Mouse (Mus musculus) B cell, adult 2 months (primary cell): ENCODE measurements around the gene Atp1a2.

Experiments used
- DNase-seq, 2 experiments: peaks; one replicate each; pipeline ENCODE4 v3.0.0; 2022

The Atp1a2 gene

GRCm38 (mm10) chr1:172302851-172303250 lies 5.0 kb upstream of the Atp1a2 start:
- DNase-seq = no peak

DNA sequence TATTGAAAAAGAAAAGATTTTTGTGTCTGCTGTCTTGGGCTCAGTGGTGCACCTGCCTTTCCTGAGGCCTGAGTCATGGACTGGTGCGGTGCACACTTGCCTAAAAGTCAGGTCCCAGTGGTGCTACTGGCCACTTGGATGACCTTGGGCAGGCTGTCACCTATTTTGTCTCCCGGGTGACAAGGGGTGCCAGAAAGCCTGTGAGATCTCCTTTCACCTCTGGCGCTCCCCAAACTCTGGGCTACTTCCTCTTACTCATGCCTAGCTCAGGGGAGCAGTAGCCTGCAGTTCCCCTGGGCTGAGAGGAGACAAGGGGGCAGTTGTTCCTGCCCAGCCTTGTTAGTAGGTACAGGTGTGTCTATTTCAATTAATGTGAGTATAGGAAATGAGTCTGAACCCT lies 4.4 kb upstream of the Atp1a2 start:
- peak; percentile 20 to 21 for DNase-seq

DNA sequence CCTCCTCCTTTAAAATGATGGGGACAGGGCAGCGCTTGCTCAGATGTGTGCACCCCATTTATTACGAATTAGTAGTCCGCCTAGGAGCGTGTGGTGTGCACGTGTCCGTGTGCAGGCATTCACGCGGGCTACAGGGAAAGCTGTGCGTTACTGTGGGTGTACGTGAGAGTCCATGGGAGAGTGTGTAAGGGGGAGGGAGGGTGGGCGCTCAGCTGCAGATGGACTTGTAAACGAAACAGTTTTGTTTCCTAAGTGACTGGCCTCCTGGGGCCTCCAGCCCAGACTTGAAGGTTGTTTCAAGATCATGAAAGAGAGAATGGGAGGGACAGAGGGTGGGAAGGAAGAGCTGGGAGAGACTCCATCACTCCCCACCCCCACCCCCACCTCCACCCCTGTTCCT lies 3.3 kb upstream of the Atp1a2 start:
- DNase-seq = no peak

DNA sequence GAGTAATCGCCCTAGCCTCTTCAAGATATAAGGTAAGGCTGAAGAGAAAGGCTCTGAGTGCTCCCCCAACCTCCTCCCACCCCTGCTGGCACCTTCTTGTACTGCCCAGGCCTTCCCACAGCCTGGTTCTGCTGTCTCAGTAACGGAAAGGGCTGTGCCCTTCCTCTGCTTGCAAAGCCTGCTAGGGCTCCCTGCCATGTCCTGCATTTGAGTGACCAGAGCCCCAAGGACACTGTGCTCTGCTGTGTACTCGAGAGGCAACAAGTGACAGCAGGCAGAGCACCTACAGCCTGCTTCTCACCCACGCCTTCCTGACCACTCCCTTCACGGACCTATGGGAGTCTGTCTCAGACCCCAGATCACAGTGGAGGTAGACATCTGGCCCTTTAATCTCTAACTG lies 2.4 kb upstream of the Atp1a2 start:
- DNase-seq = no peak

GRCm38 (mm10) chr1:172299528-172299927 lies 1.7 kb upstream of the Atp1a2 start:
- DNase-seq = no peak

GRCm38 (mm10) chr1:172296816-172297510 lies 901 bp downstream of the Atp1a2 start:
- DNase-seq = no peak

DNA sequence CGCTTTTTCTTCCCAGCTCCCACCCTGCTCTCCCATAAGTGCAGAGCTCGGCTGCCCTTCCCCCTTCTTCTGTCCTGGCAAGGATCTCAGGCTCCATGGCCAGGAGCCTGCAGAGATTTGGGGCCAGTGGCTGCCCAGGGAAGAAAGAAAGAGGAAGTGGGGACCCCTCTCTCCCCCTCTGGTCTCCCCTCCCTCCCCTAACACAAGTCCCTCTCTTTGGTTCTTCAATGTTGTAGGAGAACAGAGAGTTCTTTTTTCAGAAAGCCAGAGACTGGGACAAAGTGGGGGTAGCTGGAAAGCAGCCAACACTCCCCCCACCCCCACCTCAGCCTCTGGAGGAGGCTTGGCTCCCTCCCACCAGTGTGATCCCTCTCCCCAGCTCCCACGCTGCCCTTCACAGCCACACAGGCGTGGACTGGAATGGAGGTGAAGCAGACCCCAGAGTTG lies 2.1 kb downstream of the Atp1a2 start:
- no peak for DNase-seq

DNA sequence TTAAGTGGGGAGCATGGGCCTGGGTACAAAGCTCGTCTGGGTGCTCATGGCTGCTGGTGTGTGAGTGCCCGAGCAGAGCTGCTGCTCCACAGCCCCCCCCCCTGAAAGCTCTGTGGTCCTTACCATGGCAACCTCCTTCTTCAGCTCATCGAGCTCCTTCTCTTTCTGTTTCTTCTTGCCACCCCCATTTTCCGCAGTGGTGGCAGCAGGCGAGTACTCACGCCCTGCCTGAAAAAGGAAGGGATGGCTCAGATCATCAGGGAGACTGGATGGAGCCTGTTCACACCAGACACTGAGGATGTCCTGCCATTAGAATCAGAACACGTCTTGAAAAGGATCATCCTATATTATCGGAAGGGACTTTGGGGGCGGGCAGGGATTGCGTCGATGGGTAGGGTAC lies 4.4 kb downstream of the Atp1a2 start:
- no peak for DNase-seq

DNA sequence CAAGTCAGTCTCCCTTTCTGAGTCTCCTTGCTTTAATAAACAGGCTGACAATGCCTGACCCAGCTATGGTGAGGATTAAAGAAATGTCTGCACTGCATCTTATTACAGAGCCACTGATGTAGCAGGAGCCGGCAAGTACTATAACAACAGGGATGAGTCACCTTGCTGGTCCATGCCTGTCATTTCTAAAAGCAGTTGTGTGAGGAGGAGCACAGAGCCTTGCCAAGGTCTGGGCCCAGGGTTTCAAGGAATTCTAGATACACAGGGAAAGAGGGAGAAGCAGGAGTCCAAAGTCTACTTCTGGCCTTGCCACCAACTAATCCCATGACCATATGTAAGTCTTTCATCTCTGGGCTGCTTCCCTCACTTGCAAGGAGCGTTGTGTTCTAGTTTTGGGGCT lies 5.0 kb downstream of the Atp1a2 start:
- no peak for DNase-seq

- DNase-seq = no peak
Observed at GRCm38 (mm10) chr1:172289617-172289946, 8.3 kb downstream of the Atp1a2 start.

DNA sequence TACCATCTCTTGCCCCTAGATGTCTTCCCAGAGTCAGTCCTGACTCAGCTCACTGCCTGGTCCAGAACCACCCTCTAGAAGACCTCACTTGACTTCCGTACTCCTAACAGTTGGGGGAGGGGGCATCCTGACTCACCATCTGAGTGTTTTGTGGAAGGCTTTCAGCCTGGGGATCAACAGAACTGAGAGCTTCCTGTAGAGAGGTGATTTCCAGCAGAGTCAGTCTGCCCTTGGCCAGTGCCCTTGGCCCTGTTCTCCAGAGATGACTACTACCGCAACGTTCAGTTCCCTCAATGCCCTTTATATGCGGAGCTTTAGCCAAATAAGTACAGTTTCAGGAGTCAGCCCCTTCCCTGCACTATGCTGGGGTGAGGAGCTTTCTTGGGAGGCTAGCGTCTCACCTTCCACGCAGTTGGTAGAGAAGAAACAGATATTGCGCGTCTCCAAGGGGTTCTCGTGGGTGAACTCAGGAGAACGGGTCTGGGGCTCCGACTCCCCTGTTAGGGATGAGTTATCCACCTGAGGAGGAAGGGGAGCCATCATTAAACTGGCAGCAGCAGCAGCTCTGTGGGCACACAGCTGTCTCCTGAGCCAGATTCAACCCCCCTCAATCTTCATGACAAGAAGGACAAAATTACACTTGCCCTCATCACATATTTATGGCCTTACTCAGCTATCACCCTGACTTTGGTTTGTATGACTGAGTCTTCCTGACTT lies 8.8 kb downstream of the Atp1a2 start:
- DNase-seq = no peak

GRCm38 (mm10) chr1:172286740-172287139 lies 11.1 kb downstream of the Atp1a2 start:
- DNase-seq = no peak

DNA sequence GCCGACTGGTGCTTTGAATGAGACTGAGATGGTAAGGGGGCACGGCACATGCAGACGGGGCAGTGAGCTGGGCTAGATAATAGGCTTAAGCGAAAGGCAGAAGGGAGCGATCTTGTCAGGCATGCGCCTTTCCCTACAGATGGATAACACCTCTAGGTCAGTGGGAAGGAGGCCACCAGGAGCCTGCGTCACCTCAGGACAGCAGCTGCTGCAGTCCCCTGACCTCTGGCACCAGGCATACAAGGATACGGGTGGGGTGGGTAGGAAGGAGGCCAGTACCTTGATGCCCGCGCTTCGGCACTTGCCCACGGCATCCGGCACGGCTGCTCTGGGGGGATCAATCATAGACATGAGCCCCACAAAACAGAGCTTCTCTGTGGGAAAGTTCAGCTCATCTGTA lies 13.6 kb downstream of the Atp1a2 start:
- DNase-seq = no peak

- DNase-seq = no peak
Observed at GRCm38 (mm10) chr1:172283073-172283472, 14.8 kb downstream of the Atp1a2 start.

GRCm38 (mm10) chr1:172281522-172282254 lies 16.2 kb downstream of the Atp1a2 start:
- no peak for DNase-seq

DNA sequence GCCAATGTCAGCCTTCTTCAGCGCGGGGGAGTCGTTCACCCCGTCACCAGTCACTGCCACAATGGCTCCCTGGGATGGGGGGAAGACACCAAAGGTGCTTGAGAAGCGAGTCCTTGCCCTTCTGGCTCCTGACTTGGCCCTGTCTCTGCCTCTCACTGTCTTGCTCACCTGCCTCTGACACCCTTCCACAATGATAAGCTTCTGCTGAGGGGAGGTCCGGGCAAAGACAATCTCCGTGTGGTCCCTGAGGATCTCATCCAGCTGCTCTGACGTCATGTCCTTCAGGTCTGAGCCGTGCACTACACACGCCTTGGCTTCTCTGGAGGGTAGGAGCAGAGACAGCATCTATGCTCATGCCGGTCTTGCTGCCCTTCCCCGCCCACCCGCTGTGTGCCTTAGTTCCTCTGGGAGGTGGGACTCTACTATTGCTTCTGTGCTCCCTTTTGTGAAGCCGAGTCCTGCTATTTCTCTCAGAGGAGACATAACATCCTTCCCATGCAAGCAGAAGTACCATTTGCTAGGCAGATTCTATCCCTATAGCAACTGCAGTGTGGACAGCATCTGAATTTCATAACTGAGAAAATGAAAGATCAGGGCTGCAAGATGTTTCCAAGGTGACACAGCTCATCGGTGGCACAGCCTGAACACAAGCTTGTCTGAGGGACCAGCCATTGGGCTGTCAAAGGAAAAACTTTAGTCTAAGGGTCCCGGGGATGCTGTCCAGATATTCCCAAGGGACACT lies 17.9 kb downstream of the Atp1a2 start:
- no peak for DNase-seq

- DNase-seq = no peak
Observed at GRCm38 (mm10) chr1:172278328-172278727, 19.5 kb downstream of the Atp1a2 start.

DNA sequence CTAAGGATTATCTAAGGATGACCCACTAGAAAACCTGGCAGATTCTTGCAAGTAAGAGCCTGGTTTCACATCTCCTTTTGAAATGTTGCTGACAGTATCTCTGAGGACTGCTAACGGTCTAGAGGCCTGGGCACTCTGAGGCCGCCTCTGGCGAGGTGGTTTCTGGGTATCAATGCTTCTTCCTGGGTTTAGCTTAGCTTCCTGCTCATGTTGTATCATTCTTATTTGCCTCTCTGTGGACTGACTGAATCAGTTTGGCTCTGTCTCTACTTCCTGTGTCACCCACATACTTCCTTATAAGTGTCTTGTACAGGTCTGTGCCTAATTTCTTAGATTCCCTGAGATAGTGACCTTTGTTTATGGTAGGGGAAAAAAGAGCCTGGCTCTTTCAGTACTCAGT lies 20.7 kb downstream of the Atp1a2 start:
- DNase-seq = peak; percentile 73 to 77

- DNase-seq = no peak
Observed at GRCm38 (mm10) chr1:172274547-172274946, 23.3 kb downstream of the Atp1a2 start.

DNA sequence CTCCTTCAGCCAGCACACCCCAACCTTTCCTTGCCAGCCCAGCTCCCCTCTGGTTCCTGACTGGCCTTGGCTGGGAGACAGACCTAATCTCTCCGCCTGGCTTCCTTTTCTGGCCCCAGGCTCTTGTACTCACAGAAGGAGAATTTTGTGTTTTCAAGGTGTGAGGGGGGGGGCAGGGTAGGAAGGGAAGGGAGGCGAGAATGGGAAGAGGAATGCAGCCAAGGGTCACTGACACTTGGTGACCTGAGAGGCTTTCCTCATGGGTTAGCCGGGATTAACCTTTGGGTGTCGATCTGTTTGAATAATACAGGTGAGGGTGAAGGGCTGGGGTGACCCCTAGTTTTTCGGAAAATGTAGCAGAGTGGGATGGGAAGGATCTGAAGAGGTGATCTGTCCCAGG lies 23.7 kb downstream of the Atp1a2 start:
- DNase-seq = no peak

DNA sequence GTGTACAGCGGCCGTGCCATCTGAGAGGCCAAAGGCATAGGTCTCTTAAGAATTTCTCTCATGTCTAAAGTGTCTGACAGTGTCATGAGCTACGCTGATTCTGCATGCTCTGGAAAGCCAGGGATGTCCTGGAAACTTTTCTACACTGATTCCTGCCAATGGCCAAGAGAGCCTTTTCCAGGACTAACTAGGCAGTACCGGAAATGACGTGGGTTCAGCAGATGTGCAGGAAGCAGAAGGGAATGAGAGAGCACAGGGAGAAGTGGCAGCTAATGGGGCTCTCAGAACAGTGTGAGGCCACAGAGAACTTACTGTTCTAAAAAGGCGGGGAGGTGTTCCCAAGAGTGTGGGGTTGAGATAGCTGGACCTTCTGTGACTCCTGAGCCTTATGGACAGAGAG lies 24.5 kb downstream of the Atp1a2 start:
- no peak for DNase-seq

GRCm38 (mm10) chr1:172271765-172272164 lies 26.1 kb downstream of the Atp1a2 start:
- DNase-seq = no peak

GRCm38 (mm10) chr1:172271208-172271607 lies 26.7 kb downstream of the Atp1a2 start:
- DNase-seq = no peak
